Mouse (Mus musculus): Measurements from ENCODE around the gene Nol12. TPM values are rescaled to one million over a fixed set of nuclear protein-coding genes. Genes with fewer than 3 reads are reported as not detected.

Nol12 gene
- polyA plus RNA-seq, 1 experiment, result 24.1 TPM

DNA sequence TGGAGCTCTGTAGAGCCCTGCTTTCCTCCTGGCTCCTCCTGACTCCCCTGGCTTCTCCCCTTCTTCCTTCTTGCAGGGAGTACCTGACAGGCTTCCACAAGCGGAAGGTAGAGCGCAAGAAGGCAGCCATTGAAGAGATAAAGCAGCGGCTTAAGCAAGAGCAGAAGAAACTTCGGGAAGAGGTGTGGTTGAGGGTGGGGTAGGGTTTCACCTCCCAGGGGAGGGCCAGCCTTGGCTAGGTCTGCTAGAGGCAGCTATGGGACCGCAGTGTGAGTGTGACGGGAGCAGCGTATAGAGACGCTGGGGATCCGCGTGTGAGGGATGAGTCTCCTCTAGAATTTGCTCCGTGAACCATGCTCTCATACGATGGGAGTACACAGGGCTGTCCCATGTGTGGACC, 1.7 kb downstream of the Nol12 start:
- H3K36me3 ChIP-seq (ENCODE audit: control insufficient read depth, insufficient read depth, low read length), result no peaks in the 10 kb centered on the region
- WGBS, result 89% methylated on average over 12 of the region's 12 CpGs

DNA sequence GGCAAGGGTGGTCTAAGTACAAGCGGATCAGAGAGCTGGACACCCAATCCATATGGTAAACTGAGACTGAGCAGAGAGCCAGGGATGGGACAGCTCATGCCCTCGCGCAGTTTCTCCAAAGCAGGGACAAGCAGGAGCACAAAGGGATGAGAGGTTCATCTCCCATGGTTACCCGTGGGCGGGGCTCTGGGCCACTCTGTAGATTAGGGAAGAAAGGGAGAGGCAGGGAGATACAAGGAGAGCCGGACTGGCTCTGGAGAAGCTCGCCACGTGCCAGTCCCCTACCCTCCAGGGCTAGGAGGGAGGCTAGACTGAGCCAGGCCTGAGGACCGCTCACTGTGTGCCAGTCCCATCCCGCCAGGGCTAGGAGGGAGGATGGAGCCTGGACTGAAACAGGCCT, 2.6 kb downstream of the Nol12 start:
- no peak overlapping the region for H3K27ac ChIP-seq (ENCODE audit: insufficient read depth, low read depth, low read length)
- H3K27me3 ChIP-seq (replicated peaks; ENCODE audit: control insufficient read depth, insufficient read depth, low read length), result no peaks in the 10 kb centered on the region
- 0 out of 2 replicates have a peak, but pooled peaks cover 4% of the 10 kb centered on the region for H3K4me1 ChIP-seq (ENCODE audit: control insufficient read depth, insufficient read depth, low read length)
- no peak for DNase-seq
- TF ChIP-seq CTCF (conservative IDR thresholded peaks at IDR 0.05; ENCODE audit: insufficient read depth, insufficient read length, low read depth, low read length) (no peak), POLR2A (IDR thresholded peaks at IDR 0.05; ENCODE audit: low read depth, low read length) (no peak)
- H3K4me3 ChIP-seq (ENCODE audit: insufficient read depth, low read depth, low read length), result no peak overlapping the region
- WGBS, result 95% methylated on average over 10 of the region's 10 CpGs
- H3K36me3 ChIP-seq (ENCODE audit: control insufficient read depth, insufficient read depth, low read length), result no peaks in the 10 kb centered on the region

More for the DNA sequence above, 1.7 kb downstream of the Nol12 start:
- Histone ChIP-seq H3K27me3 (replicated peaks; ENCODE audit: control insufficient read depth, insufficient read depth, low read length) (no peaks in the 10 kb centered on the region), H3K4me3 (ENCODE audit: insufficient read depth, low read depth, low read length) (no peak overlapping the region), H3K4me1 (ENCODE audit: control insufficient read depth, insufficient read depth, low read length) (0 out of 2 replicates have a peak, but pooled peaks cover 4% of the 10 kb centered on the region), H3K27ac (ENCODE audit: insufficient read depth, low read depth, low read length) (no peak overlapping the region)
- TF ChIP-seq CTCF (conservative IDR thresholded peaks at IDR 0.05; ENCODE audit: insufficient read depth, insufficient read length, low read depth, low read length) (no peak), POLR2A (IDR thresholded peaks at IDR 0.05; ENCODE audit: low read depth, low read length) (no peak)
- no peak for DNase-seq

DNA sequence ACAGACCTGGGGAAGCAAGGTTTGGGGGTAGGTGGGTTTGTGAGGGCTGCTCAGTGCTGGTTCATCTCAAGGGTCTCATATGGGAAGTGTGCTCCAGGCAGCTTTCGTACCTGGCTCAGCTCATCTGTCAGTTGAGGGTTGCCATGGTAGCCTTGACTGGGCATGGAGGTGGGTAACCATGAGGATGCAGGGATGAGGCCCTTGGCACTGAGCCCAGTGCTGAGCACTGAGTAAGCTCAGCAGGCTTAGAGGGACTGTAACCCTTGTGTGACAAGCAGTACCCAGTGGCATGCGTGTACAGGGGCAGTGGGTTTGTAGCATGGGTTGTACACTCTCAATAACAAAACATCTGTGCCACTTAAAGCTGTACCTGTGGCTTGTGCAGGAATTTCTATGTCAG, 3.2 kb downstream of the Nol12 start:
- TF ChIP-seq CTCF (conservative IDR thresholded peaks at IDR 0.05; ENCODE audit: insufficient read depth, insufficient read length, low read depth, low read length) (no peak), POLR2A (IDR thresholded peaks at IDR 0.05; ENCODE audit: low read depth, low read length) (no peak)
- H3K36me3 ChIP-seq (ENCODE audit: control insufficient read depth, insufficient read depth, low read length), result no peaks in the 10 kb centered on the region
- H3K27me3 ChIP-seq (replicated peaks; ENCODE audit: control insufficient read depth, insufficient read depth, low read length), result no peaks in the 10 kb centered on the region
- 85% methylated on average over 2 of the region's 2 CpGs for WGBS
- 0 out of 2 replicates have a peak, but pooled peaks cover 4% of the 10 kb centered on the region for H3K4me1 ChIP-seq (ENCODE audit: control insufficient read depth, insufficient read depth, low read length)
- no peak overlapping the region for H3K27ac ChIP-seq (ENCODE audit: insufficient read depth, low read depth, low read length)
- DNase-seq, result no peak
- no peak overlapping the region for H3K4me3 ChIP-seq (ENCODE audit: insufficient read depth, low read depth, low read length)

DNA sequence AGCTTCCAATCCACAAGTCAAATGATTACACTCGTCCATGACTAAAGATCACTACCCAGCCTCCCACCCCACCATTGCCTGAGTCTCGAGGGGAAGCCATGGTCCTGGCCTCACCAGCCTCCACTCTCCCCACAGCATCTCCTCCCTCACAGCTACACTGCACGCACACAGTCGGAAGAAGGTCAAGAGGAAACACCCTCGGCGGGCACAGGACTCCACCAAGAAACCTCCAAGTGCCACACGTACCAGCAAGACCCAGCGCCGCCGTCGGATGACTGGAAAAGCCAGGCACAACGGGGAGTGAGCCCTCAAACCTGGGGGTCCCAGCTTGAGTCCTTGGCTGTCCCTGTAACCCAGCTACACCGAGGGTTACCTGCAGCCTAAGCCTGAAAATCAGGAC, 5.6 kb downstream of the Nol12 start:
- no peaks in the 10 kb centered on the region for H3K36me3 ChIP-seq (ENCODE audit: control insufficient read depth, insufficient read depth, low read length)
- H3K4me3 ChIP-seq (ENCODE audit: insufficient read depth, low read depth, low read length), result no peak overlapping the region
- TF ChIP-seq POLR2A (IDR thresholded peaks at IDR 0.05; ENCODE audit: low read depth, low read length) (no peak), CTCF (conservative IDR thresholded peaks at IDR 0.05; ENCODE audit: insufficient read depth, insufficient read length, low read depth, low read length) (no peak)
- H3K27me3 ChIP-seq (replicated peaks; ENCODE audit: control insufficient read depth, insufficient read depth, low read length), result no peaks in the 10 kb centered on the region
- WGBS, result 90% methylated on average over 13 of the region's 13 CpGs
- no peak overlapping the region for H3K27ac ChIP-seq (ENCODE audit: insufficient read depth, low read depth, low read length)
- H3K4me1 ChIP-seq (ENCODE audit: control insufficient read depth, insufficient read depth, low read length), result 0 out of 2 replicates have a peak, but pooled peaks cover 4% of the 10 kb centered on the region
- DNase-seq, result no peak

DNA sequence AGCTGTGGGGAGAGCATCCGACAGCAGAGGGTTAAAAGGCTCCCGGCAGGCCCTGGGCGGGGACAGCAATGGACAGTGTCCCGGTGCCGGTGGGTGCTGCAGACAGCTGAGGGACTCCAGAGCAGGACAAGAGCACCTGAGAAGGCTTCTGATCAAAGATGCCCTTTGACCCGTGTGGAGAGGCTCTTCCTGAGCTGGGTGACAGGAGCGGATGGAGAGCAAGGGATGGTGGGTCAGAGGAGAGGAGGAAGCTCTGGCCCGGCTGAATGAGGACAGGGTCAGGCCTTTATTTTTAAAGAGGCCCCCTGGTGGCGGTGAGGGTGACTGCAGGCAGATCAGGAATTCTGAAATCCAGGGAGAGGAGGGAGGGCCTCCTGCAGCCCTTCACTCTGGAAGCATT, 7.9 kb downstream of the Nol12 start:
- 5% methylated on average over 9 of the region's 9 CpGs for WGBS
- DNase-seq, result peak; percentile 85
- Histone ChIP-seq H3K27me3 (replicated peaks; ENCODE audit: control insufficient read depth, insufficient read depth, low read length) (no peaks in the 10 kb centered on the region), H3K27ac (ENCODE audit: insufficient read depth, low read depth, low read length) (no peak overlapping the region), H3K4me1 (ENCODE audit: control insufficient read depth, insufficient read depth, low read length) (no peaks in the 10 kb centered on the region), H3K36me3 (ENCODE audit: control insufficient read depth, insufficient read depth, low read length) (no peaks in the 10 kb centered on the region), H3K4me3 (ENCODE audit: insufficient read depth, low read depth, low read length) (peak overlapping the region; percentile 52; the same call in 1 of the 2 replicates)
- TF ChIP-seq POLR2A (IDR thresholded peaks at IDR 0.05; ENCODE audit: low read depth, low read length), result no peak
- TF ChIP-seq CTCF (conservative IDR thresholded peaks at IDR 0.05; ENCODE audit: insufficient read depth, insufficient read length, low read depth, low read length), result peak; percentile 73

DNA sequence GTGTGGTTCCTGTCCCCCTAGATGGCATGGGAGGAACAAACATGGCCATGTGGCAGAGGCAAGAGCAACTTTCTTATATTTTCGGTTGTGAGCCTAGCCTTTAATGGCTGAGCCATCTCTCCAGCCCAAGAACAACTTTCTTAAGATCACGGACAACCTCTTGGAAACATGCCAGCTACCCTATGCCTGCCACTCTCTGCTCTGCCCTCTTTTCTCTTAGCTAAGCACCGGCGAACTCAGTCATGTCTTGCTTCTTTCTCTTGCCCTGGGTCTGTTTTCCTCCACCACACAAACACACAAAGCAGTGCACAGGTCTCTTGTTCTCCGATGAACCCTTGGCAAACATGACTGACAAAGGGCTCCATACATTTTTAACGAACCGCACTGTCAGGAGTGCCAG, 11.5 kb downstream of the Nol12 start:
- H3K27ac ChIP-seq (ENCODE audit: insufficient read depth, low read depth, low read length), result no peak overlapping the region
- H3K36me3 ChIP-seq (ENCODE audit: control insufficient read depth, insufficient read depth, low read length), result no peaks in the 10 kb centered on the region
- TF ChIP-seq POLR2A (IDR thresholded peaks at IDR 0.05; ENCODE audit: low read depth, low read length) (no peak), CTCF (conservative IDR thresholded peaks at IDR 0.05; ENCODE audit: insufficient read depth, insufficient read length, low read depth, low read length) (no peak)
- H3K27me3 ChIP-seq (replicated peaks; ENCODE audit: control insufficient read depth, insufficient read depth, low read length), result no peaks in the 10 kb centered on the region
- no peak for DNase-seq
- H3K4me3 ChIP-seq (ENCODE audit: insufficient read depth, low read depth, low read length), result no peak overlapping the region
- no peaks in the 10 kb centered on the region for H3K4me1 ChIP-seq (ENCODE audit: control insufficient read depth, insufficient read depth, low read length)
- WGBS, result 65% methylated on average over 7 of the region's 7 CpGs

DNA sequence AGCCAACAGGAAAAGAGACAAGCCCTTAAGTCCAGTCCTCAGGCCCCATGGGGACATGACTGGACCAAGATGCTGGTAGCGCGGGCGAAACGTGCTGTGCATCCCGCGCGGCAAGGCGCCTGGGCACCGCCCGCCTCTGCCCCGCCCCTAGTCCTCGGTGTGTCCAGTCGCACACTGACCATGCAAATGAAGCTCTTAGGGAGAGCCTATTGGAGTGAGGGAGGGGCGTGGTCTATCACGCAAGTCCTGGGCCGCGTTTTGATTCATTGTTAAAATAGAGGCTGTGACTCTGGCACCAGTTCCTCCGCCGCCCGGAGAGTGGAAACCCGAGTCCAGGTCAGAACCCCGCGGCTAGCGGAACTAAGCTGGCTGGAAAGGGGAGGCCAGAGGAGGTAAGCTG, 12.9 kb downstream of the Nol12 start, which contains the start of gene Triobp:
Triobp (plus strand) TSS at position 68 of the 400 bp plus-strand sequence.
- Histone ChIP-seq H3K36me3 (ENCODE audit: control insufficient read depth, insufficient read depth, low read length) (no peaks in the 10 kb centered on the region), H3K4me1 (ENCODE audit: control insufficient read depth, insufficient read depth, low read length) (no peaks in the 10 kb centered on the region), H3K27me3 (replicated peaks; ENCODE audit: control insufficient read depth, insufficient read depth, low read length) (no peaks in the 10 kb centered on the region), H3K4me3 (ENCODE audit: insufficient read depth, low read depth, low read length) (no peak within 1 kb of the TSS), H3K27ac (ENCODE audit: insufficient read depth, low read depth, low read length) (no peak within 1 kb of the TSS)
- DNase-seq, result peak; percentile 94
- under 1% methylated on average over 24 of the region's 24 CpGs for WGBS
- no peak for TF ChIP-seq CTCF (conservative IDR thresholded peaks at IDR 0.05; ENCODE audit: insufficient read depth, insufficient read length, low read depth, low read length)
- TF ChIP-seq POLR2A (IDR thresholded peaks at IDR 0.05; ENCODE audit: low read depth, low read length), result no peak
